Mouse (Mus musculus) c-Kit-negative CD71-positive TER-119-positive erythroid progenitor cells, embryonic 14.5 days (primary cell): ENCODE results near the gene Smad9.
"Not testable (repeated sequence)": the region's sequence is repeated elsewhere in the genome, so short reads cannot be mapped to it uniquely, and the experiment has no call there.

ENCODE experiments used
- DNase-seq: peaks from one replicate; pipeline ENCODE4 v3.0.0-alpha.2; 2013; ENCODE audit warnings: low read depth, low spot score

Gene Smad9

DNA sequence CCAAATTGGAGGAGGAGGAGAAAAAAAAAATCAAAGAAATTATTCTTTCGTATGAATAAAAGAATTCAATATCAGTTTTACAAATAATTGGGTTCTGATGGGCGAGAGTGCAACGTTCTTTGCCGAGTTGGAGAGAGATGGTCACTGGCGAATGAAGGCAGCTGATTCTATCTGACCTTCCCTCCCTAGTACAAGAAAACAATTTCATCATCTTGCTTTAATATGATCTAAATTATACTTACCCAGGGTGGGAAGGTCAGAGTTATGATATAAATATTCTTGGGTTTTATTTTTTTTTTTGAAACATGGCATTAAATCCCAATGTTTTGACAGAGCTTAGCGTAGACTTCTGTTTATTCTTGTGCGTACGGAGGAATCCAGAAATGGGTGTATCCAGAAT is 2.1 kb downstream of the Smad9 start:
- DNase-seq: no peak

GRCm38 (mm10) chr3:54759211-54759610 is 3.8 kb downstream of the Smad9 start:
- DNase-seq: no peak

GRCm38 (mm10) chr3:54760321-54761115 is 5.1 kb downstream of the Smad9 start:
- DNase-seq: no peak

DNA sequence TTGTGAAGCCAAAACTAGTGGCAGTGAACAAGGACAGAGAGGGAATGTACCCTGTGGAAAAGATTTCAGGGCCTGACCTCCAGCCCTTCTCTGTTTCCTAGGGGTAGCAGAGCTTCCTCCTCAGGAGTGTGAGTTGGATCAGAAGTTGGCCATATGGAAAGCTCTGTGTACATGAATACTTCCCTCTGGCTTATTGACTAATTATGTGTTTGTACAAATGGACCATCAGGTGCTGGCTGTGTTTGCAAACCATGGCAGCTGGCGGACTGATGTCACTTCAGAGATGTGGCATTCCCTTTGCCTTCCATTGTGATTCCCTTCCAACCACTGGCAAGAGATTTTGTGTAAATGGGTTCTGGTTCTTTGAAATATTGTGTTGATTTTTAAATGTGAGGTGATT is 5.9 kb downstream of the Smad9 start:
- DNase-seq: no peak

DNA sequence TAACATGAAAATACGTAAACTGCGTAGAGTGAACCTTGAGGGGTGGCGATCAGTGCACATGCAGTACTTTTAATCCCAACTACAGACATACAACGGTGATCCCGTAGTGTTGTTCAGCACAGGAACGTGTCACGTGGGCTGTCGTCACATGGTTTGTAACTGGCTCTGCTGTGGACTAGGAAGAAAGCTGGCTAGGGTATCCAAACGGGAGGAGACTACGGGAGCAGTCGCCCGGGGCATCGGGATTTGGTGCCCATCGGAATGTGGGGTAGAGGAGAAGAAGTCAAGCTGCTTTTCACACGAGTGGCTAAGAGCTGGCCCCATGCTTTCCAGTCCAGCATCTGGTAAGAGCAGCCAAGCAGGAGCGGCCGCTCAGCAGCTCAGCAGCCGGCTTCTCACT is 9.0 kb downstream of the Smad9 start:
- DNase-seq: no peak

GRCm38 (mm10) chr3:54765521-54765920 is 10.1 kb downstream of the Smad9 start:
- DNase-seq: not testable (repeated sequence)

- no peak for DNase-seq
These were observed 10.7 kb downstream of the Smad9 start for GRCm38 (mm10) chr3:54766034-54766433.

DNA sequence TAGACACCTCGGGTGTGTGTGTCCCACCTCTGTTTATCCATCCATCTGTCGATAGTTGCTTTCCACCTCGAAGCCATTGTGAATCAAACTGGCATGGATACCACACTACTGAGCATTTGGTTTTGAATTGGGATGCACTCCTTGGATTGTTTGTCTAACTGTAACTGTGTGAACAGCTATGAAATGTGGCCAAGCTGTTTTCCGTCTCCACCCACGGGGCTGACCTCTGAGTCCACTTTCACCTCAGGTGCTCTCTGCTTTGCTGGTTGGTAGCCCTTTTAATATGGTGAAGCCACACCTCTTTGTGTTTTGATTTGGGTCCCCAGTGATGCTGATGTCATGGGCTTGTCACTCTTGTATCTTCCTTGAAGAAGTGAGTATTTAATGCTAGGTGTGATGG is 11.4 kb downstream of the Smad9 start:
- DNase-seq: no peak

DNA sequence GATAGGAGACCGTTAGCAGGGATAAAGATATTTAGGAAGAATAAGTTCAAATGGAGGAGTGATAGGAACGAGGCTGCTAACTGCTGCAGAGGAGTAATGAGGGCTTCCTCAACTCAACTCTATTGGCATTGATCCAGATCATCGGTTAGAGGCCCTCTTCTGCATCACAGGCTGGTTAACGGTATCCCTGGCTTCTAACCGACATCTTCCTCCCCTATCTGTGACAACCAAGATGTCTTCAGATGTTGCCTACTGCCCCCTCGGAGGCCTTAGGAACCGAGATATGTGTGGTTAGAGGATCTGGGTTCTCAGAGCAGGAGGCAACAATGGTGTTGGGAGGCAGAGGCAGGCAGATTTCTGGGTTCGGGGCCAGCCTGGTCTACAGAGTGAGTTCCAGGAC is 13.2 kb downstream of the Smad9 start:
- no peak for DNase-seq

DNA sequence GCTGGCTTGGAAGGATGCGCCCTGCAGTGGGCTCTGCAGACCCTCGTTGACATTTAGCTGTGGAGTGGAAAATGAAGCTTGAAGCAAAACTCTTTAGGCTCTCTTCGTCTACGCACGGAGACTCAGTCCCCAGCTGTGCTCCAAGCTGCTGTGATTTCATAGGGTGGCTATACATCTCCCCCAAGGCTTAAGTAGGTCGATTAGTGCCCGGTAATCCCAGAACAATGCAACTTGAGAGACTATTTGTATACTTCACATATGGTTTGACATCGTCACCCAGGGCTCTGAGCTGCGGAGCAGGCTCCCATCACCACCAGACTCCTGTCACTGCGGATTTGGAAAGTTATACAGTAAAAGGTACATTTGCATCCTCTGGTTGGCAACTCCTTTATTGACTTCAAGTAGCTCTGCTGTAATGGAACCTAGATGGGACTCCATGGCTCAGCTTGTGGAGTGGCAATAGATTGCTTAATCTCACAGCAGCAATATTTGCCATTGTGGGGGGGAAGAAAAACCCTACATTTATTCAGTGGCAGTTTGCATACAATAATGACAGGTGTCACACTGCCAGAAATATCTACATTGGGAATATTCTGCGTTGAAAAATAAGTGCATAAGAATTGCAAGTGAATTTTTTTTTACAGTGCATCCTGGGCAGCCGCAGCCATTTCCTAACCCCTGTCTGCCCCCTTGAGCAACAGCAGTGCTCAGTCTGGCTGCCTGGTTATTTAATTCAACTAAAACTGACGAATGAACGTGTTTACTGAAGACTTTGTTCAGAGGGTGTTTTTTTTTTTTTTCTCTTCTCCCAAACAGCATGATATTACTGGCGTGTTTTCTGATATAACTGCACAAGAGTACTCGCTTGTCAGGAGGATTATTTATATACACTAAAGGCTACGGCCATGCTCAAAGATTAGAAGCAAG is 14.2 kb downstream of the Smad9 start:
- DNase-seq: no peak

DNA sequence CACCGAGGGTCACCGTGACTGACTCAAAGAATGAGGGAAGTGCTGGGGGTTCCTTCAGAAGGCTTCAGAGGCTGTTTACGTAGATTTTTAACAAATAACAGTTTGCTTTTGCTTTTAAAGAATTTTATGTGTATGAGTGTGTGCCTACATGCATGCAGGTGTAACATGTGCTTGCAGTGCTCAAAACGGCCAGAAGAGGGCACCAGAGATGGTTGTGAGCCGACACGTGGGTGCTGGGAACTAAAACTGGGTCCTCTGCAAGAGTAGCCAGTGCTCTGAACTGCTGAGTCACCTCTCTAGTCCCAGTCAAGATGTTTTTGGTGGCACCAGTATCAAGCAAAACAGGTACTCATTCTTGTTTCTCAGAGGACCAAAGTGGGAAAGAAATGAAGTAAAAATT is 18.2 kb downstream of the Smad9 start:
- no peak for DNase-seq

DNA sequence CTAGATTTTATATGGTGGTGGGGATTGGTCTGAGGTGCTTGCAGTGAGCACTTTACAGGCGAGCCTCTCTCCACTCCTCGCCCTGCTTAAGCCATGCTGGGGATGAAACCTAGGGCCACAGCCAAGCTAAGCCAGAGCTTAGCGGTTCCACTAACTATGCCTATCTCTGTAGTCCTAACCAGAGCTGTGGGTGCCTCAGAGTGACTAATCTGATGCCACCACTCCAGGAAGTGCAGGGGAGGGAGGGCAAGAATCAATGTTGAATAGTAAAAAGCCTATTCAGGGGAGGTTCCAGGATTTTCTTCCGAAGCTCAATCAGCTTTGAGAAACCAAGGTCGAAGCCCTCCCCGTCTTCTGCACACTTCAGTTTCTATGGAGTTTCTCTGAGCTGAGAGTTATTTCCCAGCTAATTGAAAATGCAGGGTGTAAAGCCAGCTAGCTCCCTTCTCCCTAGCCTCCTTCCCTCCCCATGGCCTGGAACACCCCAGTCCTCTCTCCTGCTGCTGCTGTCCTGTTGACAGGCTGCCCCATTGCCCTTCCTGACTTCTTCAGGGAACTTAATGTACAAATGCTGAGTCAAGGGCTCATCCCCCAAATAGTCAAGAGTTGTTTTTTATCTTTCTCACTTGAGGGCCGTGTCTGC is 20.7 kb downstream of the Smad9 start:
- DNase-seq: no peak

DNA sequence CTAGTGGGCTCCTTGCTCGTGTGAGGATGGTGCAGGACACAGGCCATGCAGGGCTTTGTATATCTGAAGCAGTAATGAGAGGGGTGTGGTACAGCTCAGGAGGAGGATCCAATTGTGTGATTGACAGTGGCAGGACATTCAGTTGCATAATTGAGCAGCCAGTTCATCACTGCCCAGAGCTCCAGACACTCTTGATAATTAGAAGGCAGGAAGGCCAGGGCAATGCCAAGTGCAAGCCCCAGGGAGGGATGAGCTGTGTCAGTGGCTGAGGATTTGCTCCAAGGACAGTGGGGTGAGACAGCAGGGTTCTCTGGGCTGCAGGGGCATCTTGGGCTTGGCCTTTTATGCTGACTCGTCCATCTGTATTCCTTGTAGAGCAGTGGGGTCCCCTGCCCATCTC is 35.2 kb downstream of the Smad9 start:
- no peak for DNase-seq

DNA sequence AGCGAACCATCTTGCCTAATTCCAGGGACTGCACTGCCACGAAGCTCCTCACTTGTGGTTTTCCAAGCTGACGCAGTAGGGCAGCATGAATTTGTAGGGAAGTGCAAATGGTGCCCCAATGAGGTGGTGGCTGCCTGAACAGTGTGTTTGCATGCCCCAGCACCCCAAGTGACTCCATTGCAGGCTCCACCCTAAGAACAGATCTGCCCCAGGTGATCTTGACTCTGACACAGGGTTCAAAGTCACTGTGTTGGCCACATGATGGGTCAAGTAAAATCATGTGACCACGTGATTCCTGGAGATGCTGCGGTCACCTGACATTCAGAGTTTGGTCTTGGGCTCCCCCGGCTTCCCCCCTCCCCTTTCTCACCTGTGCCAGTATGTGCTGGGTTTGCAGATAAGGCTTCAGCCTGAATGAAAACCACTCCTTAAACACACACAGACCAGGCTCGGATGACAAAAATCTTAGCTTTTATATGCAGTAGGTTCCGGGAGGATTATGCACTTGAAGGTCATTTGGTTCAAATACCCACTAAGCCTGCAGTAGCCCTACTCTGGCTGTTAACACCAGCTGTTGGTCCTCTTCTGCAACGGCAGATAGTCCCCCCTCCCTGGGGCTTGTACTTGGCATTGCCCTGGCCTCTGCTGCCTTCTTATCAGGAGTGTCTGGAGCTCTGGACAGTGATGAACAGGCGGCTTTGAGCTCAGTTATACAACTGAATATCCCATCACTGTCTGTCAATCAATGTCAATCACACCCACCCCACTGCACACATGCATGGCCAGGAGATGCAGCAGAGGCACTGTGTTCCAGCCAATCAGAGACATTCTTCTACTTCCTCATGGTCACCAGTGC is 36.7 kb downstream of the Smad9 start:
- DNase-seq: no peak

GRCm38 (mm10) chr3:54793762-54794161 is 38.4 kb downstream of the Smad9 start:
- no peak for DNase-seq

DNA sequence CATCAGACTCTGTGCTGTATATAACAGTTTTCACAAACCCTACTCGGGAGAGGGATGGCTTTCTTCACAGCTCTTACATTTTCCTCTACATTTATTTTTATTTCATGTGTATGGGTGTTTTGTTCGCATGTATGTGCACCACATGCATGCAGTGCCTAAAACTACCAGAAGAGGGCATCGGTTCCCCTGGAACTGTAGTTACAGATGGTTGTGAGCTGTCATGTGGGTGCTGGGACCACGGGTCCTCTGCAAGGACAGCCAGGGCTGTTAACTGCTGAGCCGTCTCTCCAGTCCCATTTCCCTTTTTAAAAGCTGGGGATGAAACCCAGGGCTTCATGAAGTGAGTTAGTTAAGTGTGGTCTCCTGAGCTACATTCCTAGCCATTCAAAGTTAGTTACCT is 40.0 kb downstream of the Smad9 start:
- DNase-seq: no peak

GRCm38 (mm10) chr3:54795806-54796205 is 40.4 kb downstream of the Smad9 start:
- DNase-seq: no peak

GRCm38 (mm10) chr3:54797211-54797610 is 41.8 kb downstream of the Smad9 start:
- DNase-seq: no peak

DNA sequence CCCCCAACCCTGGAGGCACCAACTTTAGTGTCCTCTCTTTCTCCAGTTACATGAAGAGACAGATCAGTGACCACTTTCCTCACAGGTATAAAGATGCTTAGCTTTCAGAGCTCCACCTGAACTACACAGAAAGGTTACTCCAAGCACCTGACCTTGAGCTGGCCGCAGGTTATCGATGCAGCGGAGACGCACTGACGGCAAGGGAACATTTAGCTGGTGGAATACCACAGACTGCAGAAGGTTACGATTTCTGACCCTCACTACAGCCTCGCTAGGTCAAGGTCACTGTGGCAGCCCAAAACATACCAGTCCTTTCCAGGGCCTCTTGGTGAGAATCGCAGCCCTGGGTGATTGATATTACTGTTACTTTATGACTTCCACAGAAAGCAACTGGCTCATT is 48.3 kb downstream of the Smad9 start:
- DNase-seq: no peak

- no peak for DNase-seq
These were observed 51.8 kb downstream of the Smad9 start for GRCm38 (mm10) chr3:54807061-54807661.

GRCm38 (mm10) chr3:54807666-54808217 is 52.4 kb downstream of the Smad9 start, which contains the start of gene Rfxap:
Gene Rfxap (minus strand): TSS chr3:54807791.
- peak; percentile 91 for DNase-seq
